Mouse (Mus musculus) E14TG2a.4 (cell line): Measurements from ENCODE around the gene Arntl.

Source experiments
- CTCF ChIP-seq: conservative IDR thresholded peaks from 2 replicates; pipeline ENCODE4 v1.5.1; 2014; ENCODE audit warnings: low read length
- NANOG ChIP-seq: IDR thresholded peaks from 2 replicates; pipeline ENCODE4 v1.6.1; 2014; ENCODE audit warnings: borderline replicate concordance, low read length, mixed read lengths

- no peak for TF ChIP-seq CTCF
- TF ChIP-seq NANOG = no peak
These were observed 141.8 kb downstream of the Arntl start for GRCm38 (mm10) chr7:113349089-113349488.
